In genomic region chr12:75309756-75310155, GRCm38 (mm10) we compare ENCODE assay signal across 8 mouse cellular contexts. TPM values are rescaled to one million over a fixed set of nuclear protein-coding genes. Genes with fewer than 3 reads are reported as not detected.
A peak's percentile ranks its signal among the peaks of the same experiment; 100 is the strongest.
DNase-seq lines count a peak whose midpoint lies in the region; ATAC-seq and TF ChIP-seq lines count a peak whose summit lies in the region.

No protein-coding gene starts in this region.

- peak; percentile 38; the same call in 1 of the 2 replicates for TF ChIP-seq EP300 in lung, postnatal 0 days (IDR thresholded peaks at IDR 0.05)

- H3K4me1 ChIP-seq in heart, embryonic 11.5 days (ENCODE audit: control insufficient read depth, insufficient read depth, low read length), result peaks cover 2% of the 10 kb centered on the region; the same call in 1 of the 2 replicates
- no peaks in the 10 kb centered on the region for H3K4me1 ChIP-seq in kidney, embryonic 14.5 days (ENCODE audit: control insufficient read depth, insufficient read depth, low read length)
- H3K4me1 ChIP-seq in lung, postnatal 0 days (ENCODE audit: insufficient read depth, low read depth, low read length), result no peaks in the 10 kb centered on the region

- H3K36me3 ChIP-seq in heart, embryonic 11.5 days (ENCODE audit: control insufficient read depth, insufficient read depth, low read length), result no peaks in the 10 kb centered on the region
- no peaks in the 10 kb centered on the region for H3K36me3 ChIP-seq in kidney, embryonic 14.5 days (ENCODE audit: control insufficient read depth, insufficient read depth, low read length)
- H3K36me3 ChIP-seq in lung, postnatal 0 days (ENCODE audit: insufficient read depth, low read length), result no peaks in the 10 kb centered on the region

- H3K9me3 ChIP-seq in heart, embryonic 11.5 days (replicated peaks; ENCODE audit: control insufficient read depth, low read length), result no peaks in the 10 kb centered on the region
- H3K9me3 ChIP-seq in kidney, embryonic 14.5 days (ENCODE audit: control insufficient read depth, low read length), result no peaks in the 10 kb centered on the region
- no peaks in the 10 kb centered on the region for H3K9me3 ChIP-seq in lung, postnatal 0 days (ENCODE audit: low read length)

- 0 out of 2 replicates have a peak overlapping the region, but pooled peaks have one; percentile 29 for H3K27ac ChIP-seq in heart, embryonic 11.5 days (ENCODE audit: low read depth, low read length)
- H3K27ac ChIP-seq in kidney, embryonic 14.5 days (ENCODE audit: low read depth, low read length), result no peak overlapping the region
- H3K27ac ChIP-seq in lung, postnatal 0 days (ENCODE audit: low read length), result peak overlapping the region; percentile 91

- H3K9ac ChIP-seq in heart, embryonic 11.5 days (ENCODE audit: low read depth, low read length), result peak overlapping the region; percentile 17; the same call in 1 of the 2 replicates
- H3K9ac ChIP-seq in kidney, embryonic 14.5 days (ENCODE audit: low read depth, low read length), result no peak overlapping the region
- H3K9ac ChIP-seq in lung, postnatal 0 days (replicated peaks; ENCODE audit: low read depth), result 0 out of 2 replicates have a peak overlapping the region, but pooled peaks have one; percentile 63

- H3K4me2 ChIP-seq in heart, embryonic 11.5 days, result peak overlapping the region; percentile 49
- peak overlapping the region; percentile 83 for H3K4me2 ChIP-seq in kidney, embryonic 14.5 days (replicated peaks; ENCODE audit: low read depth, low read length)
- H3K4me2 ChIP-seq in lung, postnatal 0 days (replicated peaks; ENCODE audit: low read depth, low read length), result peak overlapping the region; percentile 74

- H3K27me3 ChIP-seq in heart, embryonic 11.5 days (ENCODE audit: control insufficient read depth, insufficient read depth, low read length), result peaks cover 19% of the 10 kb centered on the region
- H3K27me3 ChIP-seq in kidney, embryonic 14.5 days (ENCODE audit: control insufficient read depth, insufficient read depth, low read length), result no peaks in the 10 kb centered on the region
- H3K27me3 ChIP-seq in lung, postnatal 0 days (replicated peaks; ENCODE audit: insufficient read depth, low read length), result no peaks in the 10 kb centered on the region

- ATAC-seq in heart, embryonic 11.5 days (replicated peaks; ENCODE audit: insufficient number of reproducible peaks, low FRiP score, low TSS enrichment), result peak; percentile 53; the same call in 1 of the 2 replicates
- ATAC-seq in kidney, embryonic 14.5 days (ENCODE audit: low FRiP score, low TSS enrichment), result 0 out of 2 replicates have a peak, but pooled peaks have one; percentile 4
- ATAC-seq in lung, postnatal 0 days, result peak; percentile 49

- peak; percentile 26 for DNase-seq in adrenal gland, postnatal 10 days
- DNase-seq in adrenal gland, adult 8-10 months, result no peak
- DNase-seq in lung, postnatal 0 days (ENCODE audit: low spot score), result peak; percentile 69
- no peak for DNase-seq in thymus, postnatal 0 days (ENCODE audit: low spot score)
- no peak for DNase-seq in ovary, postnatal 10 days (ENCODE audit: low spot score)
- no peak for DNase-seq in right cerebral cortex, adult 18-20 months

- TF ChIP-seq CTCF in lung, postnatal 0 days (IDR thresholded peaks at IDR 0.05), result no peak

- peak overlapping the region; percentile 25 for H3K4me3 ChIP-seq in heart, embryonic 11.5 days (ENCODE audit: low read depth, low read length)
- peak overlapping the region; percentile 60 for H3K4me3 ChIP-seq in kidney, embryonic 14.5 days (ENCODE audit: low read length)
- H3K4me3 ChIP-seq in lung, postnatal 0 days (ENCODE audit: low read depth, low read length), result peak overlapping the region; percentile 51

- 36% methylated on average over 6 of the region's 6 CpGs for WGBS in heart, embryonic 11.5 days (ENCODE audit: insufficient replicate concordance)
- WGBS in kidney, embryonic 14.5 days, result 30% methylated on average over 6 of the region's 6 CpGs
- WGBS in lung, postnatal 0 days, result 34% methylated on average over 6 of the region's 6 CpGs

RNA-seq across cellular contexts. Expression of gene Rhoj, which starts 1.6 kb away (rescaled TPM):
- 10 to 100 TPM; 28.5 to 29.3 TPM for total RNA-seq in adrenal gland, postnatal 10 days (2021)
- 10 to 100 TPM; 12.0 to 17.9 (median 14.9) TPM for total RNA-seq in adrenal gland, adult 8-10 months (2022)
- 33.3 and 39.1 TPM in 2 replicates for polyA plus RNA-seq in heart, embryonic 11.5 days (2014; fragmentation: Nextera tagmentation; extraction: Ambion mirVana)
- polyA plus RNA-seq in kidney, embryonic 14.5 days (2014; fragmentation: Nextera tagmentation; extraction: Ambion mirVana), result 45.7 and 51.0 TPM in 2 replicates
- 95.8 and 102 TPM in 2 replicates for polyA plus RNA-seq in lung, postnatal 0 days (2015; fragmentation: Nextera tagmentation; extraction: Ambion mirVana)
- 9.0 and 10.8 TPM in 2 replicates for polyA plus RNA-seq in thymus, postnatal 0 days (2015; fragmentation: Nextera tagmentation; extraction: Ambion mirVana)

Comparison
In these comparisons a context has a peak if more than half of its experiments do, and no peak if none do; other contexts are left out.
1. DNase-seq: peak in adrenal gland, postnatal 10 days (single experiment) and lung, postnatal 0 days (single experiment); none in adrenal gland, adult 8-10 months (single experiment), thymus, postnatal 0 days (single experiment), ovary, postnatal 10 days (single experiment) and right cerebral cortex, adult 18-20 months (single experiment).
2. Peak in every context shown above with its lines, with median percentiles within 50 percentile points of each other: ATAC-seq, H3K4me2 ChIP-seq and H3K4me3 ChIP-seq.